Mouse (Mus musculus) hindbrain, embryonic 14.5 days (tissue): ENCODE data around the gene Cd79a. TPM values are rescaled to one million over a fixed set of nuclear protein-coding genes. Genes with fewer than 3 reads are reported as not detected.

Source experiments
- ATAC-seq: fragments of 200-750 bp; cut with Nextera tagmentation; 2 replicates; pipeline ENCODE4 v1.8.0; 2017; ENCODE audit warnings: moderate number of reproducible peaks, mild to moderate bottlenecking, moderate TSS enrichment, moderate library complexity; ENCODE audit not compliant: low FRiP score
- DNase-seq: peaks from one replicate; pipeline ENCODE4 v3.0.0-alpha.2; 2015; ENCODE audit warnings: low spot score
- H3K27ac ChIP-seq: fragments of 300-500 bp; sonication (generic); 2 replicates; pipeline ENCODE4 v1.5.1; 2014; ENCODE audit warnings: mild to moderate bottlenecking, moderate library complexity
- H3K27me3 ChIP-seq: fragments of 300-500 bp; sonication (generic); 2 replicates; pipeline ENCODE4 v1.6.1; 2014; ENCODE audit warnings: mild to moderate bottlenecking, low read length, mixed read lengths; ENCODE audit not compliant: control insufficient read depth, insufficient read depth
- H3K36me3 ChIP-seq: fragments of 300-500 bp; sonication (generic); replicated peaks from 2 replicates; pipeline ENCODE4 v1.6.1; 2014; ENCODE audit not compliant: control insufficient read depth, insufficient read depth
- H3K4me1 ChIP-seq: fragments of 300-500 bp; sonication (generic); replicated peaks from 2 replicates; pipeline ENCODE4 v1.6.1; 2014; ENCODE audit warnings: antibody characterized with exemption, low read length, mixed read lengths; ENCODE audit not compliant: control insufficient read depth, insufficient read depth
- H3K4me2 ChIP-seq: fragments of 300-500 bp; sonication (generic); replicated peaks from 2 replicates; pipeline ENCODE4 v1.6.1; 2014; ENCODE audit warnings: mild to moderate bottlenecking, moderate library complexity
- H3K4me3 ChIP-seq: fragments of 300-500 bp; sonication (generic); replicated peaks from 2 replicates; pipeline ENCODE4 v1.5.1; 2014; ENCODE audit warnings: mild to moderate bottlenecking, low read length
- H3K9ac ChIP-seq: fragments of 300-500 bp; sonication (generic); 2 replicates; pipeline ENCODE4 v1.6.1; 2014
- H3K9me3 ChIP-seq: fragments of 300-500 bp; sonication (generic); 2 replicates; pipeline ENCODE4 v1.6.1; 2016; ENCODE audit warnings: low read length; ENCODE audit not compliant: control insufficient read depth
- WGBS: fragments of 180-500 bp; shearing (Covaris S2); extraction: QIAGEN DNeasy Blood & Tissue Kit; methylation state at CpG from one replicate; pipeline ENCODE4 v1.1.7; 2014; 5-methylcytosine and 5-hydroxymethylcytosine counted together
- polyA plus RNA-seq: library from polyadenylated mRNA; unstranded; fragments of >200 nt; fragmentation: Nextera tagmentation; extraction: Ambion mirVana; gene quantifications from 2 replicates; pipeline ENCODE4 v1.2.1, GENCODE M21; 2014

Gene Cd79a
- polyA plus RNA-seq, 1 experiment from 2014 or later: 0.13 TPM

DNA sequence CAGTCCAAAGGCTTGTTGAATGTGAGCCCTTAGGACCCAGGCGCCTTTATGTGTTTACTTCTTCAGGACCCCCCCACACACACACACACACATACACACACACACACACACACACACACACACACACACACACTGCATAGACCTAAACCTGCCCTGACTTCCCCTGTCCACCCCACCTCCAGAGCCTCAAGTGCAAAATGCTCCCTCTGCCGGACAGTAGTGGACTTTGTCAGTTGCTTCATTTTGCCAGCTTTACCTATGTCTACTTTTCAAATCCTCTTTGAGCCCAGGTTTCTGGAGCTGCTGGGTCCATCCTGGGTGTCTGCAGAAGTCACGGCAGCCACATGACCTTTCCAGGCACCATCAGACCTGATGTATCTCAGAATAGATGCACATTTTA, 7.8 kb downstream of the Cd79a start:
- Histone ChIP-seq H3K4me3 (peak overlapping the region; percentile 56), H3K9me3 (no peaks in the 10 kb centered on the region), H3K4me2 (peak overlapping the region; percentile 86), H3K36me3 (peaks cover 12% of the 10 kb centered on the region; the same call in 1 of the 2 replicates), H3K9ac (peak overlapping the region; percentile 78), H3K4me1 (peaks cover 23% of the 10 kb centered on the region), H3K27me3 (no peaks in the 10 kb centered on the region), H3K27ac (peak overlapping the region; percentile 80; the same call in 1 of the 2 replicates)
- ATAC-seq: no peak
- DNase-seq: peak; percentile 65
- WGBS: 13% methylated on average over 3 of the region's 3 CpGs

DNA sequence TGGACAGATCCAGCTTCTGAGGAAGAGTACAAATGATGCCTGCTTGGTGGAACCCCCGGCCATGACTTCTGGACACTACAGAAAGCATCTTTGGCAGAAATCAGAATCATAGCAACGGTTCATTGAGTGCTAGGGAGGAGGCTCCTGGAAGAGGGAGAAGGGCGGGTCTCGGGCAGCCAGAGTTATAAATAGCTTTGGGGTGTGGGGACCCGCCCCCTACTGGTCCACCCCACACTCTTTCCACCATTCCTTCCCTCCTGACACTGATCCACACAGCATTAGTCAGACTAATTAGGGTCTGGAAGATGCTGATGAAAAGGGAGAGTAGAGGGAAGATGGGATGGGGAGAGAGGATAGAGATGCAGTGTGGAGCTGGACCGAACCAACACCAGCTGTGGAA, 9.4 kb downstream of the Cd79a start:
- no peak overlapping the region for H3K27ac ChIP-seq
- 44% methylated on average over 6 of the region's 6 CpGs for WGBS
- peaks cover 23% of the 10 kb centered on the region for H3K4me1 ChIP-seq
- no peak overlapping the region for H3K9ac ChIP-seq
- no peak for ATAC-seq
- H3K4me3 ChIP-seq: no peak overlapping the region
- H3K27me3 ChIP-seq: no peaks in the 10 kb centered on the region
- H3K36me3 ChIP-seq: peaks cover 19% of the 10 kb centered on the region
- H3K4me2 ChIP-seq: no peak overlapping the region
- no peak for DNase-seq
- no peaks in the 10 kb centered on the region for H3K9me3 ChIP-seq

DNA sequence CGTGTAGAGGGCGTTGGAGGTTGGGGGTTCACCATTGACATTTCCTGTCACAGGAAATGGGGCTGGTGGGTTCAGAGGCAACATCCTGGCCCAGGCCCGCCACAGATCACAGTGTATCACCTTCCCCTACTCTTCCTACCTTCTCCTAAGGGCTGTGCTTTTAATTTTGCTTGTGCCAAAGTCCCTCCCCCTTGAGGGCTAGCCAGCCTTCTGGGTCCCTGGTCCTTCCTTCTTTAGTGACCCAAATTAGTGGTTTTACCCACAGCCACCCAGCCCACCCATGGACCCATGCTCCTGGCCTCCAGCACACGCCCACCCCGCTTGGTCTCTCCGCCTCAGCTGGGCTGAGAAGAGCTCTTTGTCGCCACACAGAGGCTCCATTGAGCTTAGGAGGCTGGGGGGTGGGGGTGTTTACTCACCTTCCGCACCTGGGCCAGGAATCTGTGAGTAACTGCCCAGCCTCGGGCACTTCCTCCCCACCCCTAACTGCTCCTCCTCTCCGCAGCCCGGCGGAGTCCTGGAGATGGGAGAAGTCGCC, 10.1 kb downstream of the Cd79a start:
- Histone ChIP-seq H3K9ac (no peak overlapping the region; the same call in 1 of the 2 replicates), H3K4me3 (no peak overlapping the region), H3K27ac (no peak overlapping the region), H3K9me3 (no peaks in the 10 kb centered on the region), H3K4me1 (peaks cover 23% of the 10 kb centered on the region), H3K4me2 (no peak overlapping the region), H3K36me3 (peaks cover 26% of the 10 kb centered on the region), H3K27me3 (no peaks in the 10 kb centered on the region)
- ATAC-seq (no peak), DNase-seq (no peak)
- WGBS: 38% methylated on average over 13 of the region's 13 CpGs

DNA sequence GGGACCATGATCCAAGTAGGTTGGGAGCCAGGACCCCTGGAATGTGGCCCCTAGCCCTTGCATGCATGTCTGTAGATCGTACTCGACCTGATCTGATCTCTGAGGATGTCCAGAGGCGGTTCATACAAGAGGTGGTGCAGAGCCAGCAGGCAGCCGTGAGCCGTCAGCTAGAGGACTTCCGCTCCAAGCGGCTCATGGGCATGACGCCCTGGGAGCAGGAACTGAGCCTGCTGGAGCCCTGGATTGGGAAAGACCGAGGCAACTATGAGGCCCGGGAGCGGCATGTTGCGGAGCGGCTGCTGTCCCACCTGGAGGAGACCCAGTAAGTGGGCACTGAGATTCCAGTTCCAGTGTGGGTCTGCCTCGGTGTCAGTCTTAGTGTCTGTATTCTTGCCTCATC, 15.3 kb downstream of the Cd79a start:
- 92% methylated on average over 14 of the region's 14 CpGs for WGBS
- H3K4me1 ChIP-seq: no peaks in the 10 kb centered on the region
- no peak overlapping the region for H3K4me2 ChIP-seq
- H3K4me3 ChIP-seq: no peak overlapping the region
- H3K9ac ChIP-seq: no peak overlapping the region
- no peak overlapping the region for H3K27ac ChIP-seq
- H3K27me3 ChIP-seq: no peaks in the 10 kb centered on the region
- H3K9me3 ChIP-seq: no peaks in the 10 kb centered on the region
- DNase-seq (no peak), ATAC-seq (no peak)
- peaks cover 48% of the 10 kb centered on the region for H3K36me3 ChIP-seq

DNA sequence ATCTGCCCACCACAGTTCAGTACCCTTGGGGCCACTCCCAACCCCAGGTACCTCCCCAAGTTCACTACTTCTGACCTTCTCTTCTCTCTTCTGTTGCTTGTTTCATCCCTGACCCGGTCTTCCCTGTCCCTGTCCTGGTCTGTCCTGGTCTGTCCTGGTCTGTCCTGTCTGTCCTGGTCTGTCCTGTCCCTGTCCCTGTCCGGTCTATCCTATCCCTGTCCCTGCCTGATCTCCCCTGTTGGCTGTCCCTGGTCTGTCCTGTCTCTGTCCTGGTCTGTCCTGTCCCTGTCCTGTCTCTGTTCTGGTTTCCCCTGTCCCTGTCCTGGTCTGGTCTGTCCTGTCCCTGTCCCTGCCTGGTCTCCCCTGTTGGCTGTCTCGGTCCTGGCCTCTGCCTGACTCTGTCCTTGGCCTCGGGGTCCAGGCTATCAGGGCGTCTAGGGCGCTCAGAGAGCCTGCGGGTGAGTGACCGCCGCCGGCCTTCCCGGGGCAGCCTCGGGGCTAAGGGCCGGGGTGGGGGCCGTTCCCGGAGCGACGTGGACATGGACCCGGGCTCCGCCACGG, 21.7 kb downstream of the Cd79a start:
- H3K9ac ChIP-seq: no peak overlapping the region
- H3K4me2 ChIP-seq: no peak overlapping the region
- no peak for DNase-seq
- no peaks in the 10 kb centered on the region for H3K9me3 ChIP-seq
- H3K4me3 ChIP-seq: no peak overlapping the region
- 0 out of 2 replicates have a peak, but pooled peaks have one; percentile 26 for ATAC-seq
- no peaks in the 10 kb centered on the region for H3K27me3 ChIP-seq
- no peaks in the 10 kb centered on the region for H3K4me1 ChIP-seq
- H3K36me3 ChIP-seq: peaks cover 70% of the 10 kb centered on the region
- WGBS: 95% methylated on average over 20 of the region's 20 CpGs
- H3K27ac ChIP-seq: no peak overlapping the region

DNA sequence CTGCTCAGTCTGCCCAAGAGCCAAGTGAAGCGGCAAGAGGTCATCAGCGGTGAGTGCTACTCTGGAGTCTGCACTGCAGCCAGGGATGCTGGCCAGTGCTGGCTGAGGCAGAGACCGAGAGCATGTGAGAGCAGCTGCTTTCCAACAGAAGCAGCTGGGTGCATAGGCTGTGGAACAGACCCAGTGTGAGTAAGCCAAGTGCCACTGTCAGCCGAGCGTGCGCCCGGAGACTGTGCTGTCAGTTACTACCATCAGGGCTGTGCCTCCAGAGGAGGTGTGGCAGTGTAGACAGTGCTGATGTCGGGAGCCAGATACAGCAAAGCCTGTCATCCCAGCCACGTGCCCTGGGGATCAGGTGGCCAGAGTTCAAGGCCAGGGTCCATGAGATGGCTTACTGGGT, 22.5 kb downstream of the Cd79a start:
- Histone ChIP-seq H3K36me3 (peaks cover 79% of the 10 kb centered on the region), H3K4me3 (no peak overlapping the region), H3K27ac (no peak overlapping the region), H3K4me2 (no peak overlapping the region), H3K4me1 (no peaks in the 10 kb centered on the region), H3K9me3 (no peaks in the 10 kb centered on the region), H3K9ac (no peak overlapping the region), H3K27me3 (no peaks in the 10 kb centered on the region)
- WGBS: 89% methylated on average over 9 of the region's 9 CpGs
- DNase-seq (no peak), ATAC-seq (no peak)

DNA sequence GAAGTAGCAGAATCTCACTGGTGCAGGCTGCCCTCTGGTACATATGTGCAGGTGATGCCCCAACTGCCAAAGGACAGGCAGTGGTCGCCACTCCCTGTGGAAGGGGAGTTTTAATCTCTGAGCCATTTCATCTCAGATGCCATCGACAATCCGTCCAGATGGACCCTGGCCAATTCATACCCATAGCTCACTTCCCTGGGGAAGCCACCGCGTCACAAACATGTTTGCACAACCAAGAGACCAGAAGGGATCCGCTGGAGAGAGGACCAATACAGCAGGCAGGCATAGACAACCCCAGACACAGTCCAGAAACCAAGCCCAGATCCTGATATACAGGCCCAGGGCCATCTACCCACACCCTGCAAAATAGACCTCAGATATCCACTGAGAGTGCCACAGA, 33.3 kb downstream of the Cd79a start:
- ATAC-seq: no peak
- no peaks in the 10 kb centered on the region for H3K9me3 ChIP-seq
- H3K4me1 ChIP-seq: peaks cover 17% of the 10 kb centered on the region
- no peak overlapping the region for H3K4me3 ChIP-seq
- peaks cover 65% of the 10 kb centered on the region for H3K27me3 ChIP-seq
- WGBS: 33% methylated on average over 6 of the region's 6 CpGs
- no peak overlapping the region for H3K9ac ChIP-seq
- H3K36me3 ChIP-seq: peaks cover 18% of the 10 kb centered on the region
- no peak overlapping the region for H3K27ac ChIP-seq
- no peak for DNase-seq
- H3K4me2 ChIP-seq: no peak overlapping the region

DNA sequence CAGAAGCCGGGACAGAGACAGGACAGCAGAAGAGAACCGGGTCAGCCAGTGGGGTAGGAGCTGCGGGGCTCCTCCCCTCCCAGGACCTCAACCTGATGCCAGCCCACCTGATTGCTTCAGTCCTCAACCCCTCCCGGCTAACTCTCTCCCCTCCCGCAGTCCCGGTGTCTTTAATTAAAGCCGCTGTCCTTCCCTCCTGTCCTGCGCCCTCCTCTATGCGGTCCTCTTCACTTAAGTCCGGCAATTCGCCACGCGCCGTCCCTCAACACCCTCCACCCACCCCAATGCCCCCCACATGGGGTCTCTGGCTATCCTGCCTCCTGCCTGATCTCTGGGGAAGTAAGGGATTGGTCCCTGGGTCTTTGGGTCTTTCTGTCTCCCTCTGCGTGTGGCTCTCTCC, 34.5 kb downstream of the Cd79a start:
- Histone ChIP-seq H3K9ac (no peak overlapping the region), H3K27ac (no peak overlapping the region), H3K4me1 (peaks cover 17% of the 10 kb centered on the region), H3K4me3 (no peak overlapping the region), H3K36me3 (peaks cover 6% of the 10 kb centered on the region; the same call in 1 of the 2 replicates), H3K9me3 (no peaks in the 10 kb centered on the region), H3K4me2 (no peak overlapping the region; the same call in 1 of the 2 replicates), H3K27me3 (peaks cover 65% of the 10 kb centered on the region)
- DNase-seq (no peak), ATAC-seq (no peak)
- WGBS: 1% methylated on average over 15 of the region's 15 CpGs

DNA sequence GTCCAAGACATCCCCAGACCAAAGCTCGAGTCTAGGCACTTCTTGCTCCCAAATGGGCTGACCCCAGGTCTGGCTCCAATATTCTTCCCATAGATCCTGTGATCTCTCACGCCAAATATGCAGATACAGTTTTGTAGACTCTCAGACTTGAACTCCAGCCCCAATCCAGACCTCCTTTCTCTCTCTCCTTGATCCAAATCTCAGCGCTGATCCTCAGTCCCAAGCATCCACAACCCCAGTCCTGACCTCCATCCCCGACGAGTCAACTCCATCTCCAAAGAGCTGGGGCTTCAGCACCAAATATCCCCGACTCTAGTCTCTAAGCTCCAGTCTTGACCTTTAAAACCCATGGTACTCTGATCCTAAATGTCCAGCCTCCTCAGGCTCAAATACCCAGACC, 46.5 kb downstream of the Cd79a start:
- WGBS: 6% methylated on average over 6 of the region's 6 CpGs
- H3K9ac ChIP-seq: no peak overlapping the region
- ATAC-seq: no peak

More for the DNA sequence above, 46.5 kb downstream of the Cd79a start:
- Histone ChIP-seq H3K4me3 (peak overlapping the region; percentile 33), H3K36me3 (no peaks in the 10 kb centered on the region), H3K9me3 (no peaks in the 10 kb centered on the region), H3K27ac (no peak overlapping the region), H3K27me3 (peaks cover 87% of the 10 kb centered on the region), H3K4me2 (peak overlapping the region; percentile 62), H3K4me1 (no peaks in the 10 kb centered on the region; the same call in 1 of the 2 replicates)
- DNase-seq: no peak
